25 mouse cellular contexts compared by ENCODE assay signal in genomic region chr4:124175531-124175930, GRCm38 (mm10).
DNase-seq lines count a peak whose midpoint lies in the region; ATAC-seq lines count a peak whose summit lies in the region.
"Had no signal": no experiment of that assay in that cellular context is flagged by ENCODE, and none has a peak within 500 bp of the region (broad histone marks: within the 10 kb centered on the region; RNA-seq: fewer than 3 reads in every experiment).

No protein-coding gene starts in this region.

- ATAC-seq in liver, embryonic 11.5 days (replicated peaks; ENCODE audit: low FRiP score) = no peak
- ATAC-seq: hindbrain, embryonic 16.5 days; intestine, postnatal 0 days; Patski had no signal

- no peak overlapping the region for H3K4me3 ChIP-seq in liver, embryonic 11.5 days (ENCODE audit: low read depth, low read length)
- H3K4me3 ChIP-seq: embryonic facial prominence, embryonic 10.5 days; heart, embryonic 13.5 days; limb, embryonic 15.5 days; midbrain, embryonic 12.5 days; myocyte had no signal

- peaks cover 26% of the 10 kb centered on the region for H3K27me3 ChIP-seq in liver, embryonic 11.5 days (replicated peaks; ENCODE audit: control insufficient read depth, insufficient read depth, low read length)

- H3K9ac ChIP-seq in liver, embryonic 11.5 days (ENCODE audit: low read depth, low read length) = no peak overlapping the region
- H3K9ac ChIP-seq: heart, embryonic 13.5 days; limb, embryonic 15.5 days; midbrain, embryonic 12.5 days had no signal

- H3K36me3 ChIP-seq in liver, embryonic 11.5 days (ENCODE audit: control insufficient read depth, insufficient read depth, low read length) = no peaks in the 10 kb centered on the region
- H3K36me3 ChIP-seq: embryonic facial prominence, embryonic 10.5 days; heart, embryonic 13.5 days; limb, embryonic 15.5 days; midbrain, embryonic 12.5 days had no signal

- no peaks in the 10 kb centered on the region for H3K4me1 ChIP-seq in liver, embryonic 11.5 days (replicated peaks; ENCODE audit: control insufficient read depth, insufficient read depth, low read length)

- 43% methylated on average over 6 of the region's 6 CpGs for WGBS in liver, embryonic 11.5 days

- H3K9me3 ChIP-seq in liver, embryonic 11.5 days (ENCODE audit: control insufficient read depth, low read length) = no peaks in the 10 kb centered on the region
- H3K9me3 ChIP-seq: embryonic facial prominence, embryonic 10.5 days; heart, embryonic 13.5 days; limb, embryonic 15.5 days; midbrain, embryonic 12.5 days had no signal

- H3K4me2 ChIP-seq in liver, embryonic 11.5 days = no peak overlapping the region
- H3K4me2 ChIP-seq: heart, embryonic 13.5 days; limb, embryonic 15.5 days; midbrain, embryonic 12.5 days had no signal

- no peak overlapping the region for H3K27ac ChIP-seq in liver, embryonic 11.5 days (ENCODE audit: low read depth, low read length)
- H3K27ac ChIP-seq: embryonic facial prominence, embryonic 10.5 days; heart, embryonic 13.5 days; limb, embryonic 15.5 days; midbrain, embryonic 12.5 days; stomach, postnatal 0 days had no signal

- peak; percentile 26 to 31 for DNase-seq in layer of hippocampus, adult 8-10 months (ENCODE audit: low spot score in 2 of 2)
- DNase-seq in layer of hippocampus, adult 9-10 months (ENCODE audit: low spot score) = no peak
- DNase-seq in fat pad, adult 2 months (ENCODE audit: extremely low read depth, low read depth, low spot score) = peak; percentile 26
- DNase-seq in frontal cortex, postnatal 36 days (ENCODE audit: low spot score in 2 of 2) = peak; percentile 76 to 85
- DNase-seq in right cerebral cortex, postnatal 10 days (ENCODE audit: low spot score in 2 of 2) = peak; percentile 55 to 71
- no peak for DNase-seq in liver, embryonic 11.5 days (ENCODE audit: low spot score)
- no peak for DNase-seq in kidney, postnatal 14 days
- DNase-seq in cerebellum, postnatal 14 days = no peak
- DNase-seq: cerebellum, postnatal 10 days; heart, adult 11 months; heart, postnatal 36 days; kidney, postnatal 10 days; layer of hippocampus, postnatal 36 days; lung, adult 18-20 months; lung, postnatal 36 days; thymus, postnatal 25 days had no signal

Comparison
In these comparisons a context has a peak if more than half of its experiments do, and no peak if none do; other contexts are left out.
1. DNase-seq: peak in layer of hippocampus, adult 8-10 months (2 of 2), fat pad, adult 2 months (single experiment), frontal cortex, postnatal 36 days (2 of 2) and right cerebral cortex, postnatal 10 days (2 of 2); none in layer of hippocampus, adult 9-10 months (single experiment), liver, embryonic 11.5 days (single experiment), kidney, postnatal 14 days (single experiment) and cerebellum, postnatal 14 days (0 of 2).